Mouse (Mus musculus) bone marrow, adult 2 months (tissue): ENCODE data around the gene Pank4. TPM values are rescaled to one million over a fixed set of nuclear protein-coding genes. Genes with fewer than 3 reads are reported as not detected.

Source experiments
- H3K27ac ChIP-seq: fragments of 200-500 bp; 2 replicates; pipeline ENCODE4 v1.5.1; 2012; ENCODE audit warnings: low read depth, mild to moderate bottlenecking, control low read depth, inconsistent platforms, low read length; ENCODE audit not compliant: control insufficient read depth, poor library complexity, insufficient read depth
- H3K4me1 ChIP-seq: fragments of 200-500 bp; 2 replicates; pipeline ENCODE4 v1.6.1; 2011; ENCODE audit warnings: low read length; ENCODE audit not compliant: control insufficient read depth, insufficient read depth
- H3K4me3 ChIP-seq: fragments of 200-500 bp; replicated peaks from 2 replicates; pipeline ENCODE3; 2011; ENCODE audit warnings: mild to moderate bottlenecking, low read depth, low read length, control low read depth; ENCODE audit not compliant: control insufficient read depth
- CTCF ChIP-seq: fragments of 200-500 bp; IDR thresholded peaks from 2 replicates; pipeline ENCODE4 v1.5.1; 2011; ENCODE audit warnings: low read length, control low read depth; ENCODE audit not compliant: control insufficient read depth, insufficient read depth
- POLR2A ChIP-seq: fragments of 200-500 bp; IDR thresholded peaks from 2 replicates; pipeline ENCODE4 v1.6.1; 2011; ENCODE audit warnings: low read depth, mild to moderate bottlenecking, control low read depth, low read length, borderline replicate concordance; ENCODE audit not compliant: control insufficient read depth
- WGBS: fragments of 180-500 bp; shearing (Covaris S2); methylation state at CpG from one replicate; pipeline ENCODE4 v1.1.7; 2018; 5-methylcytosine and 5-hydroxymethylcytosine counted together
- polyA plus RNA-seq: library from polyadenylated mRNA; stranded (reverse); fragments of >200 nt; gene quantifications from 2 replicates; pipeline ENCODE4 v1.2.4, GENCODE M21; 2011; ENCODE audit warnings: low replicate concordance; ENCODE audit not compliant: missing spikeins, insufficient read depth, insufficient read length

Gene Pank4
- polyA plus RNA-seq, 1 experiment = 30.3 TPM

GRCm38 (mm10) chr4:155007641-155008040 lies 43.7 kb downstream of the Pank4 start:
- WGBS = 84% methylated on average over 3 of the region's 3 CpGs
- H3K4me3 ChIP-seq = no peak overlapping the region
- no peaks in the 10 kb centered on the region for H3K4me1 ChIP-seq
- TF ChIP-seq POLR2A = no peak
- TF ChIP-seq CTCF = no peak
- no peak overlapping the region for H3K27ac ChIP-seq

GRCm38 (mm10) chr4:155008075-155008474 lies 44.2 kb downstream of the Pank4 start:
- TF ChIP-seq POLR2A = no peak
- no peak for TF ChIP-seq CTCF
- Histone ChIP-seq H3K4me1 (no peaks in the 10 kb centered on the region), H3K4me3 (no peak overlapping the region), H3K27ac (no peak overlapping the region)

DNA sequence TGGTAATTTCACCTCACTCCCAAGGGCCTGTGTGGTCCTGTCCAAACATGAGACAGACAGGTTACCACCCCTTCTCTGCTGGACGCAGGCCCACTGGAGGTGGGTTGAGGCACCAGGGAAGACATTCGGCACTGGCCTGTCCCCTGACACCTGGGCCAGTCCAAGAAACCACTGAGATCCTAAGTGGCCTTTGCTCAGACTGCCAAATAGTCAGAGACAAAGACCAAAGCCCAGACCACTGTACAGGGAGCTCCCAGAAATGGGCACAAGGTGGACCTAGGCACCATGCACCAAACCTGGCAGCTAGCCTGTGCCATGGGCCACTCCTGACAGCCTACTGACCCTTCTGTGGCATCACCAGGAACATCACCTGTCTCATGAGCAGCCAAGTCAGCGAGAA lies 45.3 kb downstream of the Pank4 start:
- no peak for TF ChIP-seq POLR2A
- TF ChIP-seq CTCF = no peak
- H3K4me1 ChIP-seq = no peaks in the 10 kb centered on the region
- H3K27ac ChIP-seq = no peak overlapping the region
- WGBS = 74% methylated on average over 3 of the region's 3 CpGs
- H3K4me3 ChIP-seq = no peak overlapping the region

DNA sequence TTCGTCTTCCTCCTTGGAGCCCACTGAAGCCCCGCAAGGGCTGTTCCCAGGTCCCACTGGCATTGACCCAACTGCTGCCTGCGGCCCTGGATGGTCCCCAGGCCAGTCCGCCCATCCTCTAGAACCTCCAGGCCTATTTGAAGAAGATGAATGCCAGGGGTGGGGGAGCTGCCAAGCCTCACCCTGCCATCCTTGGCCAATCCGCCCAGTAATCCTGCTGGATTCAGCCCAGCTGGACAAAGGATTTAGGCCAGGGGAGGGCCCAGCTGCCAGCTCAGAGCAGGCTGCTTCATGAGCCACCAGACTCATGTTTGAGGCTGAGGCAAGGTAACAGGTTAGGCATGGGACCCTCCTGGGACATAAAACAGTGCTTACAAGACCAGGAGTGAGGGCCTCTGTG lies 46.9 kb downstream of the Pank4 start:
- TF ChIP-seq POLR2A = no peak
- no peak for TF ChIP-seq CTCF
- no peaks in the 10 kb centered on the region for H3K4me1 ChIP-seq
- H3K4me3 ChIP-seq = no peak overlapping the region
- WGBS = 78% methylated on average over 5 of the region's 5 CpGs
- no peak overlapping the region for H3K27ac ChIP-seq

DNA sequence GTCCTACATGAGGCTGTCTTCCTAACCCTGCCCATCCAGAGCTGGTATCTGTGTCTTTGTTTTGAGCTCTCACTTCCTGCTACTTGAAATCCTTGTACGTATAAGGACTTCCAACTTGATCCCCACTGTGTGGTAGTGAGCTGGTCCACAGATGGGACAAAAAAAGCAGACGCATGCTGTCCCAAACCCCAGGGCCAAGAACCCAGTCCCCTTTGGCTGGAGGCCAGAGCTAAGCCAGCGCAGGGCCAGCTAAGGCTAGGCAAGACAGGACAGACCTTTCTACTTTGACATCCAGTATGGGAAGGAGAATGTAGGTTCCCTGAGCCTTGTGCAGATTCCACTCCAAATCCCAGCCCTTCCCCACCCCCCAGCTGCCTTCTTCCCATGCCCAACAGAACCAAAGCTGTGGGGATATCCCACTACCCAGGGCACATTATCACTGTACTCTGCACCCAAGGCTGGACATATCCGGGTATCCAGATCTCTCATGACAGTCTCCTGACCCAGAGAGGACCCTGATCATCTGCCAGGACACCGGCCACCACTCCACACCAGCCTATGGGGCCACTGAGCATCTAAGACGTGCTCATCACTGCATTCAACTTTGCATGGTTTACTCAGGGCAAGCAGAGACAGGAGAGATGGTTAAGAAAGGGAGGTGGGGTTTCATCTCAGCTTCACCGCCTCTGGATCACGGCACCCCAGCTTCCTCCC lies 47.5 kb downstream of the Pank4 start:
- Histone ChIP-seq H3K4me3 (no peak overlapping the region), H3K4me1 (no peaks in the 10 kb centered on the region), H3K27ac (no peak overlapping the region)
- WGBS = 66% methylated on average over 8 of the region's 8 CpGs
- TF ChIP-seq CTCF = no peak
- TF ChIP-seq POLR2A = no peak

DNA sequence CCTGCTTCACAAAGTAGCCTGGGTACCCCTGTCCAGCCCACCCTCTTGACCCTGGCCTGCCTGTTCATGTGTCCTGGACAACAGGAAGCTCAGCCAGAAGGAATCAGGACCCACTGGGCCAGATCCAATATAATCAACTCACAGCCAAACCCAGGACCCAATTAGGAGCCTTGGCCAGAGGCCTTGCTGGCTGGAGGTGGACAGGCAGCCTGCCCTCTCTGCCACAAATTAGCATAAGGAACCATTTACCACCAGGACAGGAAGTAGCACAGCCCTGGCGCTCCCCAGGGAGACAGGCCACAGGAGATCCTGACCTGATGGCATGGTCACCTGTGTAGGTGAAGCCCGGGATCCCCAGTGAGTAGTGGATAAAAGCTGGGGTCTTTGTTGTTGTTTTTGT lies 48.2 kb downstream of the Pank4 start:
- no peaks in the 10 kb centered on the region for H3K4me1 ChIP-seq
- no peak overlapping the region for H3K27ac ChIP-seq
- no peak overlapping the region for H3K4me3 ChIP-seq
- TF ChIP-seq POLR2A (no peak), CTCF (no peak)
- 41% methylated on average over 2 of the region's 2 CpGs for WGBS

DNA sequence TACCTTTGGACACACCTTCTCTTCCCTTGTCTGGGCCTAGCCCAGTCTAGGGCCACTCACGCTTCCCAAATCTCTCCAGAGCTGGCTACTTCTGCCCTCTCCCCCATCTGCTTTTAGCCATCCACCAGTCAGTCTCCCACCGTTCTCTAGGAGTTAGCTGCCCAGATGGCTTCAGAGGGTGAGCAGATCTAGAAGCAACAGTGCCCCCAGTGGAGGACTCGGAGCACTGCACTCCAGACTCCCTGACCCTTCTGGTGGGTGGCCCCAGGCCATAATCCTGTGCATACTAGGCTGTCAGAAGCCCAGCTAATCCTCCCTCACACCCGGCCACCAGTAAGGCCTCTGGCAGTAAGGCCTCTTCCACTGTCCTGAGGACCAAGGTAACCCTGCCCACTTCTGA lies 48.9 kb downstream of the Pank4 start:
- TF ChIP-seq CTCF (peak; percentile 85), POLR2A (no peak)
- no peaks in the 10 kb centered on the region for H3K4me1 ChIP-seq
- H3K27ac ChIP-seq = no peak overlapping the region
- H3K4me3 ChIP-seq = no peak overlapping the region
- WGBS = 5% methylated on average over 4 of the region's 4 CpGs

DNA sequence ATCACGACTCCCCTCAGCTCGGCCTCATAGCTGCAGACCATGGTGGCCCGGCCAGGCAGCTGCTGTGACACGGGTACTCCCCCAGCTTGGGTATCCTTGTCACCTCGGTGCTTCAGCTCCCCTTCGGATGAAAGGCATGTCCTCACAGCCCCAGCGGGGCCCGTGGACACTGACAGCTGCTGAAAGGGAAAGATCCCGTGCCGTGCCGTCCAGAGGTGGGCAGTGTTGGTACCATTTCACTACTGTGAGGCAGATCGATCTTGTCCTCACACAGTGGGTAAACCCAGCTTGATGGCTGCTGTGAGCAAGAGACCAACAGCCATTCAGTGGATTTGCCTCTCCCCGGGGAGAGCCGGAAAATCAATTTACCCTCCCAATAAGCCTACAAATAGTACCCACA lies 50.3 kb downstream of the Pank4 start:
- Histone ChIP-seq H3K4me1 (no peaks in the 10 kb centered on the region), H3K4me3 (no peak overlapping the region), H3K27ac (no peak overlapping the region)
- TF ChIP-seq POLR2A (no peak), CTCF (no peak)
- WGBS = 68% methylated on average over 14 of the region's 14 CpGs

- TF ChIP-seq POLR2A (no peak), CTCF (no peak)
- no peaks in the 10 kb centered on the region for H3K4me1 ChIP-seq
- 80% methylated on average over 12 of the region's 12 CpGs for WGBS
- no peak overlapping the region for H3K27ac ChIP-seq
- no peak overlapping the region for H3K4me3 ChIP-seq
Measured at GRCm38 (mm10) chr4:155014791-155015190, 50.9 kb downstream of the Pank4 start.
